Mouse (Mus musculus) bone marrow macrophage, adult 2 months (primary cell): Measurements from ENCODE around the gene Fam160a1.

Source experiments
- CTCF ChIP-seq: IDR thresholded peaks from 2 replicates; pipeline ENCODE4 v1.5.1; 2012; ENCODE audit warnings: low read depth, mild to moderate bottlenecking, low read length, moderate library complexity
- POLR2A ChIP-seq: IDR thresholded peaks from 2 replicates; pipeline ENCODE4 v1.6.1; 2012; ENCODE audit warnings: mild to moderate bottlenecking, low read depth, low read length, borderline replicate concordance

- TF ChIP-seq CTCF: no peak
- TF ChIP-seq POLR2A: no peak
These were observed 150.4 kb downstream of the Fam160a1 start for GRCm38 (mm10) chr3:85666736-85667135.
